Mouse (Mus musculus): ENCODE measurements around the gene Palld. TPM values are rescaled to one million over a fixed set of nuclear protein-coding genes. Genes with fewer than 3 reads are reported as not detected.

Palld gene
- total RNA-seq, 2 experiments from 2014 or later: 228 to 233 TPM

- intact Hi-C loops (cut with DNase I): no loop called here
- no peak for DNase-seq (ENCODE audit: low spot score)
Measured at GRCm38 (mm10) chr8:61662829-61663228, 239.7 kb downstream of the Palld start.

GRCm38 (mm10) chr8:61661611-61662010 lies 240.9 kb downstream of the Palld start:
- DNase-seq (ENCODE audit: low spot score): no peak
- intact Hi-C loops (cut with DNase I): no loop called here

- intact Hi-C loops (cut with DNase I): no loop called here
- DNase-seq (ENCODE audit: low spot score): no peak
Measured at GRCm38 (mm10) chr8:61660961-61661360, 241.5 kb downstream of the Palld start.

- DNase-seq (ENCODE audit: low spot score): no peak
- intact Hi-C loops (cut with DNase I): no loop called here
Measured at GRCm38 (mm10) chr8:61651955-61652354, 250.5 kb downstream of the Palld start.

- DNase-seq (ENCODE audit: low spot score): no peak
- intact Hi-C loops (cut with DNase I): no loop called here
Measured at GRCm38 (mm10) chr8:61646195-61646835, 256.2 kb downstream of the Palld start.

GRCm38 (mm10) chr8:61645642-61646041 lies 256.8 kb downstream of the Palld start:
- intact Hi-C loops (cut with DNase I): no loop called here
- DNase-seq (ENCODE audit: low spot score): no peak

GRCm38 (mm10) chr8:61643215-61643614 lies 259.3 kb downstream of the Palld start:
- intact Hi-C loops (cut with DNase I): loop anchor here (5.0 kb wide), 1 partner anchor 54 kb away; no protein-coding TSS in a partner anchor

GRCm38 (mm10) chr8:61642358-61642847 lies 260.1 kb downstream of the Palld start:
- intact Hi-C loops (cut with DNase I): loop anchor here (5.0 kb wide), 1 partner anchor 55 kb away; no protein-coding TSS in a partner anchor
- DNase-seq (ENCODE audit: low spot score): peak; percentile 48

More at GRCm38 (mm10) chr8:61643215-61643614, 259.3 kb downstream of the Palld start:
- no peak for DNase-seq (ENCODE audit: low spot score)

GRCm38 (mm10) chr8:61639596-61639995 lies 262.9 kb downstream of the Palld start:
- intact Hi-C loops (cut with DNase I): no loop called here

GRCm38 (mm10) chr8:61639008-61639407 lies 263.5 kb downstream of the Palld start:
- DNase-seq (ENCODE audit: low spot score): no peak
- intact Hi-C loops (cut with DNase I): no loop called here

More at GRCm38 (mm10) chr8:61639596-61639995, 262.9 kb downstream of the Palld start:
- DNase-seq (ENCODE audit: low spot score): no peak

- intact Hi-C loops (cut with DNase I): no loop called here
- no peak for DNase-seq (ENCODE audit: low spot score)
Measured at GRCm38 (mm10) chr8:61637736-61638135, 264.8 kb downstream of the Palld start.

GRCm38 (mm10) chr8:61634811-61635210 lies 267.7 kb downstream of the Palld start:
- intact Hi-C loops (cut with DNase I): no loop called here
- DNase-seq (ENCODE audit: low spot score): no peak

- intact Hi-C loops (cut with DNase I): no loop called here
- no peak for DNase-seq (ENCODE audit: low spot score)
Measured at GRCm38 (mm10) chr8:61632331-61632730, 270.2 kb downstream of the Palld start.

- intact Hi-C loops (cut with DNase I): loop anchor here (5.0 kb wide), 1 partner anchor 63 kb away; no protein-coding TSS in a partner anchor
Measured at GRCm38 (mm10) chr8:61629631-61629968, 272.9 kb downstream of the Palld start.

GRCm38 (mm10) chr8:61628938-61629630 lies 273.4 kb downstream of the Palld start:
- intact Hi-C loops (cut with DNase I): loop anchor here (5.0 kb wide), 1 partner anchor 63 kb away; no protein-coding TSS in a partner anchor
- no peak for DNase-seq (ENCODE audit: low spot score)

More at GRCm38 (mm10) chr8:61629631-61629968, 272.9 kb downstream of the Palld start:
- no peak for DNase-seq (ENCODE audit: low spot score)

GRCm38 (mm10) chr8:61626246-61626952 lies 276.1 kb downstream of the Palld start:
- intact Hi-C loops (cut with DNase I): loop anchor here (5.0 kb wide), 1 partner anchor 66 kb away; no protein-coding TSS in a partner anchor
- no peak for DNase-seq (ENCODE audit: low spot score)

- intact Hi-C loops (cut with DNase I): loop anchor here (5.0 kb wide), 1 partner anchor 67 kb away; no protein-coding TSS in a partner anchor
- DNase-seq (ENCODE audit: low spot score): no peak
Measured at GRCm38 (mm10) chr8:61625656-61626210, 276.8 kb downstream of the Palld start.

- intact Hi-C loops (cut with DNase I): no loop called here
Measured at GRCm38 (mm10) chr8:61623485-61624417, 278.7 kb downstream of the Palld start.

GRCm38 (mm10) chr8:61621300-61621699 lies 281.2 kb downstream of the Palld start:
- intact Hi-C loops (cut with DNase I): no loop called here
- DNase-seq (ENCODE audit: low spot score): no peak

More at GRCm38 (mm10) chr8:61623485-61624417, 278.7 kb downstream of the Palld start:
- DNase-seq (ENCODE audit: low spot score): no peak

All from heart, postnatal 25 days (tissue).